Mouse (Mus musculus) E14TG2a.4 (cell line): ENCODE measurements around the gene Ltbp2.

Source experiments
- CTCF ChIP-seq: conservative IDR thresholded peaks from 2 replicates; pipeline ENCODE4 v1.5.1; 2014; ENCODE audit warnings: low read length
- NANOG ChIP-seq: IDR thresholded peaks from 2 replicates; pipeline ENCODE4 v1.6.1; 2014; ENCODE audit warnings: borderline replicate concordance, low read length, mixed read lengths

DNA sequence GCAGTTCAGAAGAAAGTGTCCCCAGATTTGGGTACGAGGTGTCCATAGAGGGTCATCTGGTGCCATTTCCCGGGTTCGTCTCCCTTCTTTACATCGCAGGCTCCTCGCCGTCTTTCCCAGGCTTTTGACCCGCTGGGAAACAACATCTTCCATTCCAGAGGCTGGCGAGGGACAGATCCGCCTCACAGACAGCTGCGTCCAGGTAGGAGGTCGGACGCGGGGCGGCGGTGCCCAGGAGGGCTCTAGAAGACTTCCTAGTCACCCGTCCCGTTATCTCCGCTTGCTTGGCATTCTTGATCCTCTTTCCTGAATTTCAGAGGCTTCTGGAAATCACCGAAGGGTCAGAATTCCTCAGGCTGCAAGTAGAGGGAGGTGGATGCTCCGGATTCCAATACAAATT is 102.9 kb downstream of the Ltbp2 start:
- TF ChIP-seq CTCF (no peak), NANOG (no peak)
